Mouse (Mus musculus) testis, adult 2 months (tissue): Measurements from ENCODE around the gene Gm45021. TPM values are rescaled to one million over a fixed set of nuclear protein-coding genes. Genes with fewer than 3 reads are reported as not detected.

ENCODE experiments used
- H3K27ac ChIP-seq: fragments of 200-500 bp; 2 replicates; pipeline ENCODE4 v1.5.1; 2012; ENCODE audit warnings: low read depth, low read length; ENCODE audit not compliant: control insufficient read depth, insufficient read depth
- H3K27me3 ChIP-seq: fragments of 200-500 bp; 2 replicates; pipeline ENCODE4 v1.6.1; 2012; ENCODE audit warnings: mild to moderate bottlenecking, low read length, moderate library complexity; ENCODE audit not compliant: control insufficient read depth, insufficient read depth
- H3K36me3 ChIP-seq: fragments of 200-500 bp; 2 replicates; pipeline ENCODE4 v1.6.1; 2012; ENCODE audit warnings: mild to moderate bottlenecking, low read length; ENCODE audit not compliant: control insufficient read depth, insufficient read depth
- H3K4me1 ChIP-seq: fragments of 200-500 bp; 2 replicates; pipeline ENCODE4 v1.6.1; 2012; ENCODE audit warnings: low read length; ENCODE audit not compliant: control insufficient read depth, insufficient read depth
- H3K4me3 ChIP-seq: fragments of 200-500 bp; 2 replicates; pipeline ENCODE4 v1.5.1; 2012; ENCODE audit warnings: low read depth, mild to moderate bottlenecking, low read length, moderate library complexity, mixed read lengths; ENCODE audit not compliant: control insufficient read depth
- CTCF ChIP-seq: fragments of 200-500 bp; IDR thresholded peaks from 2 replicates; pipeline ENCODE4 v1.5.1; 2012; ENCODE audit warnings: low read depth, mild to moderate bottlenecking, inconsistent platforms, low read length, moderate library complexity; ENCODE audit not compliant: control insufficient read depth, insufficient read depth, insufficient replicate concordance
- POLR2A ChIP-seq: fragments of 200-500 bp; IDR thresholded peaks from 2 replicates; pipeline ENCODE4 v1.6.1; 2012; ENCODE audit warnings: low read depth, mild to moderate bottlenecking, inconsistent platforms, low read length, moderate library complexity; ENCODE audit not compliant: control insufficient read depth
- polyA plus RNA-seq: library from polyadenylated mRNA; depleted of rRNA; stranded (reverse); fragments of >200 nt; gene quantifications from 2 replicates; pipeline ENCODE4 v1.2.3, GENCODE M21; 2012

Gm45021 gene
- polyA plus RNA-seq, 1 experiment = not detected

GRCm38 (mm10) chr6:48593158-48594042 lies 4.0 kb downstream of the Gm45021 start, which contains the start of the genes Repin1 and Gm44965:
Gene Repin1 (plus strand): TSS chr6:48593883.
Gene Gm44965 (plus strand): TSS chr6:48593941.
- TF ChIP-seq POLR2A = peak; percentile 72
- TF ChIP-seq CTCF = no peak; the same call in 1 of the 2 replicates
- H3K4me3 ChIP-seq = peak within 1 kb of the TSS; percentile 93
- peaks cover 25% of the 10 kb centered on the region for H3K4me1 ChIP-seq

DNA sequence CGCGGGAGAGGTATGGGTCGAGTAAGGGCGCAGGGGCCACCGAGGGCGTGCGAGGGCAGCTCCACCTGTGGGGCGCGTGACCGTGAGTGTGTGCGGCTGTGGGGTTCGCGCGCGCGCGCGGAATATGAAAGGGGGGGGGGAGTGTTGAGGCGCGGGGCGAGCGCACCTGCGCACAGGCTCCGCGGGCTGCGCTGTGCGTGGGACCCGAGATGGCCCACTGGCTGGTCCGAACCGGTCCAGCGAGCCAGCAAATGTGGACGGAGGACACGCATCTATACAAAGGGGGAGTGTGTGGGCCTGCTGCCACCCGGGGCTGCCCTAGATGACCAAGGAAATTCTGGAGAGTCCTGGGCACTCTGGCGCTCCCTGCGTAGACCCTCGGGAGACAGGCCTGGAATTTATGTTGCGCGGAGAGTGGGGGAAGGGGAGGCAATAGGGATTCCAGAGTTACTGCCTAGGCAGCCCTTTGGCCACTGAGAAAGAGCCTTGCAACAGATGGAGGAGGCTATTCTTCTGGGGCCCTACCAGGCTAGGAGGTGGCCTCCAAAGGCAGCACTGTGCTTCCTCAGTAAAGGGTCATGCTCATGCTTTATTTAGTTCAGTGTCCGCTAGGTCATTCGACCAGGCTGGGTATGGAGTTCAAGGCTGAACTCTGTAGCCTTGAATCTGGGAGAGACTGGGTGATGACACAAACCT lies 4.8 kb downstream of the Gm45021 start:
- Histone ChIP-seq H3K27me3 (no peaks in the 10 kb centered on the region), H3K4me3 (peak overlapping the region; percentile 93), H3K27ac (peak overlapping the region; percentile 98), H3K36me3 (no peaks in the 10 kb centered on the region), H3K4me1 (peaks cover 25% of the 10 kb centered on the region)
- TF ChIP-seq POLR2A = peak; percentile 10; the same call in 1 of the 2 replicates
- TF ChIP-seq CTCF = no peak

More at GRCm38 (mm10) chr6:48593158-48594042, 4.0 kb downstream of the Gm45021 start, which contains the start of the genes Repin1 and Gm44965:
- H3K27me3 ChIP-seq = no peaks in the 10 kb centered on the region
- peak within 1 kb of the TSS; percentile 98 for H3K27ac ChIP-seq
- H3K36me3 ChIP-seq = no peaks in the 10 kb centered on the region

GRCm38 (mm10) chr6:48595278-48595677 lies 5.9 kb downstream of the Gm45021 start:
- H3K4me3 ChIP-seq = peak overlapping the region; percentile 14; the same call in 1 of the 2 replicates
- peaks cover 25% of the 10 kb centered on the region for H3K4me1 ChIP-seq
- no peaks in the 10 kb centered on the region for H3K36me3 ChIP-seq
- H3K27me3 ChIP-seq = no peaks in the 10 kb centered on the region
- TF ChIP-seq CTCF = no peak
- TF ChIP-seq POLR2A = no peak
- no peak overlapping the region for H3K27ac ChIP-seq

GRCm38 (mm10) chr6:48596545-48597232 lies 7.3 kb downstream of the Gm45021 start:
- no peak overlapping the region for H3K27ac ChIP-seq
- TF ChIP-seq POLR2A (no peak), CTCF (no peak)
- no peaks in the 10 kb centered on the region for H3K27me3 ChIP-seq
- H3K4me3 ChIP-seq = peak overlapping the region; percentile 53
- no peaks in the 10 kb centered on the region for H3K36me3 ChIP-seq
- H3K4me1 ChIP-seq = peaks cover 29% of the 10 kb centered on the region

DNA sequence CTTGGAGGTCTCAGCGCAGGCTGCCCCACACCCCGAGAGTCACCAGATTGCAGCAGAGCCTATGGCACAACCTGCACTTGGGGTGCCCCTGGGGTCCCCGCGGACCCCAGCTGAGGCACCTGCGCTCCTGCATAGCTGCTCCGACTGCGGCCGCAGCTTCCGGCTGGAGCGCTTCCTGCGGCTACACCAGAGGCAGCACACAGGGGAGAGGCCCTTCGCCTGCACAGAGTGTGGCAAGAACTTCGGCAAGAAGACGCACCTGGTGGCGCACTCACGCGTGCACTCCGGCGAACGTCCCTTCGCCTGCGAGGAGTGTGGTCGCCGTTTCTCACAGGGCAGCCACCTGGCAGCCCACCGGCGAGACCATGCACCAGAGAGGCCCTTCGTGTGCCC lies 7.8 kb downstream of the Gm45021 start:
- Histone ChIP-seq H3K27ac (no peak overlapping the region), H3K4me1 (peaks cover 31% of the 10 kb centered on the region), H3K4me3 (peak overlapping the region; percentile 53), H3K27me3 (no peaks in the 10 kb centered on the region), H3K36me3 (no peaks in the 10 kb centered on the region)
- TF ChIP-seq POLR2A = no peak
- TF ChIP-seq CTCF = no peak

DNA sequence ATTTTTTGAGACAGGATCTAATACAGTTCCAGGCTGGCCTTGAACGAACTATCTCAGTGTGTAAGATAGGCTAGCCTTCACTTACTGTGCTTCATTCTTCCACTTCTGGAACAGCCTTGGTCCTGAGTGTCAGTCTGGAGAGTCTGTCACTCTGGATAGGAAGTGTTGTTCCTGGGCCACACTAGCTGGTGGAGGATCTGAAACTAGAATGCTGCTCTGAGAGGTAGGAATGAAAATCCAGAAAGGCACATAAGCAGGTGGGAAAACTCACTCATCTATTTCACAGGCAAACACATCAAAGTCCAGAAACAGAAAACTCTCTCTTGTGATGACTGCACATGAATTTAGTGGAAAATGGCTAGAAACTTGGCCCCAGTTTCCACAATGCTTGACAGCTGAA lies 11.2 kb downstream of the Gm45021 start:
- TF ChIP-seq CTCF = no peak
- no peak for TF ChIP-seq POLR2A
- H3K4me1 ChIP-seq = peaks cover 19% of the 10 kb centered on the region
- H3K36me3 ChIP-seq = no peaks in the 10 kb centered on the region
- H3K27ac ChIP-seq = no peak overlapping the region
- H3K27me3 ChIP-seq = no peaks in the 10 kb centered on the region
- no peak overlapping the region for H3K4me3 ChIP-seq
